Mouse (Mus musculus) lung, postnatal 4 days (tissue): Measurements from ENCODE around the gene Itpr1.

Experiments
- DNase-seq, 2 experiments: peaks; one replicate each; pipeline ENCODE4 v3.0.0; 2021

Itpr1 gene

DNA sequence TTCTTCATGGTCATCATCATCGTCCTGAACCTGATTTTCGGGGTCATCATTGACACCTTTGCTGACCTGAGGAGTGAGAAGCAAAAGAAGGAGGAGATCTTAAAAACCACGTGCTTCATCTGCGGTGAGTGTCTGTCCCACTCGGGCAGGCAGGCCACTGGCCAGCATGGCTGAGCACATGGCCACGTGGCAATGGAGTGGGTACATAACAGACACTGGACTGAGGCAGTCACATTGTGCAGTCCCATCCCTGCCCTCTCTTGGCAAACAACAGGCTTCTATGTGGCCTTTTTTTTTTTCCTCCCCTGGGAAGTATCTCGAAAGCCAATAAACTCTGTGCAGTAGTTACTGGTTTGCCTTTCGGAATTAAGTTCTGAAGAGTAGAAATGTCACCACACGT, 306.4 kb downstream of the Itpr1 start:
- no peak for DNase-seq

DNA sequence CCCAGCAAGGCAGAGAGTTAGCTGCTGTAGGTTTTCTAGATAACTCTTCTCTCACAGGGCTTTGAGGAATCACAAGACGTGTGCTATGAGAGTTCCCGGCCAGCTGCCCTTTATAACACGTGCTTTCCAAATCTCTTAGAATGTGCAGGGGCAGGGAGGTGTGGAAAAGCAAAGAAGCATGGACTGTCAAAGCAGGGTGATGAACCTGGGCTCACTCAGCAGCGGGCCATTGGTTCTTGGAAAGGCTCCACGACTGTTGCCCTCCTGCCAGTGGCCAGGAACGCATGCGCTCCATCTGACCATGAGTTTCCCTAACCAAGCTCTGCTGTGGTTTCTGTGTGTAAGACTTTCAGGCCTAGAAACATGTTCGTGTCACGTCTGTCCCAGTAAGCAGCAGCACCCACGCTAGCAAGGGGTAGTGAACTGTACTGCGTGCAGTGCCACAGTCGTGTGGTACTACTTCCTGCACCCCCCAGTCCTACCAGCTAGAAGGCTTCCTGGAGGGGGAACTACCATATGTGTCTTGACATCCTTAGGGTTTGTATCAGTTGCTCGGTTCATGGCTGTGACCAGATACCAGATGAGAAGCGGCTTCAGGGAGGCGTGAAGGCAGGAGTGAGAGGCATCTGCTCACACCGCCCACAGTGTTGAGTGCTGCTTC, 311.2 kb downstream of the Itpr1 start:
- no peak for DNase-seq

DNA sequence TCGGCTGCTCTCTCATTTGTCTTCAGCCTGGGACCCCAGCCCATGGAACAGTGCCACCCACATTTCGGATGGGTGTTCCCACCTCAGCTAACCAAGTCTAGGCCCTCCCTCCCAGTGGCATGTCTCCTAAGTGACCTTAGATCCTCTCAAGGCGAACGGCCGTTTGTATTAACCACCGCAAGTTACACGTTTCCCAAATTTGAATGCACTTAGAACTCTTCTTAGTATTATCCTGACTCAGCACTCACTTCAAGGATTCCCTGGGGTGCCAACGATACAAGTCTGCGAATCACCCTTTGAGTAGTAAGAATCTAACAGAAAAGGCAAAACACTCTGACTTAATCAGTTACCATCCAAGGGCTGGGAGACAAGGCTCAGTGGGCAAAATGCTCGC, 311.7 kb downstream of the Itpr1 start:
- no peak for DNase-seq

DNA sequence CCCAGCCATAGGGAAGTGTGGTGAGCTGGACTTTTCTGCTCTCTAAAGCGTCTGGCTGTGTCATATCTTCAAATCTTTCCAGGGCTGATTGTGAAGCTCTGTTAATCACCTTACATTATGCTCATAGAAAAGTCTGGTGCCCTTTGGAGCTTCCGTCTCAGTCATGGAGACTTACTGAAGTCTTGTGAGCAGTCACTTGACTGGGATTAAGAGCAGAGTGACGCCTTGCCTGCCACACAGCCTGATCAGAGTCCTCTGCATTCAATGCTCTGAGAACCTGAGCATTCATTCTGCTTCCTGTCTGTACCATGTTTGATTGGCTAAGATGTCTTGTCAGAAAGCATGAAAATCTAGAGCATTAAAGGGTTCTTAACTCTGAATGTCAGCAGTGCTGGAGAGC, 314.7 kb downstream of the Itpr1 start:
- DNase-seq = no peak

DNA sequence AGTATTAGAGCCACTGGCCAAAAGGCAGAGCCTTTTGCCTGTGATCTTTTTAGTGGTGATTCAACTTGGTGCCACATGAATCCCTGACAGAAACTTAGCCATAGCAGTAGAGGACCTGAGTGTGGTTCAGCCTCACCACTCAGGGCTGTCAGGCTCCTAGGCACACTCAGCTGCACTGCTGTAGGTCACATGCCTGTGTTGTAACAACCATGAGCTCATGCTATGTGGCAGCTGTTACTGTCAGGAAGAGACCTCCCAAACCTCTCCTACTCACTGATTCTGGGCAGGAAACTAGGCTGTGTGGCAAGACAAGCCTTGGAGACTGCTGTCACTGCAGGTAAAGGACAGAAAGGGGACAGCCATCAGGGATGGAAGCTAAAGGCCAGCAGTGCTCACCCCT, 315.1 kb downstream of the Itpr1 start:
- peak; percentile 47 to 58 for DNase-seq

DNA sequence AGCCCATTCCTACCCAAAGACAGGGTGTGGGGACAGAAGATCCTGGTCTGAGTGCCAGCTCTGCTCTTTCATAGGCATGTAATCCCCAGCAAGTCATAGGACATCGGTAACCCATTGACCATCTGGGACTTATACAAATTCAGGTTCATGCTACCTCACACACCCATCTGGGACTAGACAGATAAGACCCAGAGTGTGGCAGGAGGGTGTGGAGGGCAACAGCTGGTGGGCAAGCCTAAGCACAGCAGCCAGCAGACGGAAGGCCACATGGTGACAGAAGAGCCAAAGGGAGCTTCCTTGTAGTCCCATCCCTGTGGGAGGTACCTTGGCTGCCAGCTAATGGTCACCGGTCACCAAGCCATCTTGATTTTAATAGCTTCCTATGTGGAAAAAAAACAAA, 316.3 kb downstream of the Itpr1 start:
- no peak for DNase-seq

DNA sequence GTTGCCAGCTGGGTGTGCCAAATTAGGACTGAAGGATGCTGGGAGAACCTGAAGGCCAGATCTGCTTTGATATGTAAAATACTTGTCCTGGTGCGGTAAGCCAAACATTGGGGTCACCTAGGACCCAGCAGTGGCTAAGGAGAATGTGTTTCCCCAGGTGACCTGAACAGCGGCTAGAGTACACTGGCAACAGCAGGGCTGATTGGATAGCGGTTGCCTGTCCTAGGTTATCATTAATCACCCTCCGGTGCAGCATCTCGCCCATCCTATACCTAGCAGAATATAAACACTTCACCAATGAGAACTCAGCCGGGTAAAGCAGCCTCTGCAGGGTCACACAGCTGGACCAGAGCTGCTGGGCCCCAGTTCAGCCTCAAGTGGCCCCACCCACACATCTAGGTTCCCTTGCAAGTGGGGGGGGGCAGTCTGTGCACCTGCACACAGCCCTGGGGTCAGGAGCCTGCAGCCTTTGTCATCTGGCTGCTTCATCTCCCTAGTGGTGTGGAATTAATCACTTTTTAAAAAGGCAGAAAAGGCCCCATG, 318.0 kb downstream of the Itpr1 start:
- no peak for DNase-seq

DNA sequence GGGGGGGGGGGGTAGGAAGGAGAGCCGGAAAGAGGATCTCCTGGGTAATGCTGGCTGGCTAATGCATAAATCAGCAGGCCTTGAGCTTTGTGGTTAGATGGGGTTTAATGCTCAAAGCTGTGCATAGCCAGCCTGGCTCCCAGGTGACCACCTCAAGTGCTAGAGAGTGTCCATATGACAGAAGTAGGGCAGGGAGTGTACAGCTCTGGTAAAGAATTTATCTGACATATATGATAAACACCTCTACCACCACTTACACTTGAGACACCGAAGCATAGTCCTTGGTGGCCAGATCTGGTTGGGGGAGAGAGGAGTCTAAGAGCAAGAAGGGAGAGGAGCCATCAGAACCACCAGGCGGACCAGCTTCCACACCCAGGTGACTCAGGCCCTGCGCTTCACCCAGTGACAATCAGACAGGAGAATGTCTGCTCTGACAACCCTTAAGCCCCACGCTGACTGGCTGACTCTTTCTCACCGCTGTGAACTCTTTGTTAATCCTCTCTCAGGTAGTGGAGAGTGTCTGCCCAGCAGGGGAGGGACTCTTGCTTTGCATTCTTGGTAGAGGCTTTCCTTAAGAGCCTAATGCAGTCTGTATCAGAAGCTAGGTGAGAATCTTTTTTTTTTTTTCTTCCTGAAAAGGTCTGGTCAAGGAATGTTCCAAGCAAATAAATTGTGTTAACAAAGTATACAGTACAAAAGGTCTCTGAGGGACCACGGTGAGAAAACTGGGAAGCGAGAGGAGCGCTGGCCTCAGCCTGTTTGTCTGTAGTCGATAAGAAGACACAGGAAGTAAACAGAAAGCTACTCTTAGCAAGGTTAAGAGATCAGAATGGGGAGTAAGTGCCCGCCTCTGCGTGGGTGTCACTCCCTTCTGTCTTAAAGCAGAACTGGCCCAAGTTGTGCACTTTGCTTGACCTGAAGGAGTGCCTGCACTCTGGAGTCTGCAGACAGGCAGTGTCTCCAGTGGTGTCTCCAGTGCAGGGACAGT, 318.7 kb downstream of the Itpr1 start:
- peak; percentile 64 to 70 for DNase-seq

DNA sequence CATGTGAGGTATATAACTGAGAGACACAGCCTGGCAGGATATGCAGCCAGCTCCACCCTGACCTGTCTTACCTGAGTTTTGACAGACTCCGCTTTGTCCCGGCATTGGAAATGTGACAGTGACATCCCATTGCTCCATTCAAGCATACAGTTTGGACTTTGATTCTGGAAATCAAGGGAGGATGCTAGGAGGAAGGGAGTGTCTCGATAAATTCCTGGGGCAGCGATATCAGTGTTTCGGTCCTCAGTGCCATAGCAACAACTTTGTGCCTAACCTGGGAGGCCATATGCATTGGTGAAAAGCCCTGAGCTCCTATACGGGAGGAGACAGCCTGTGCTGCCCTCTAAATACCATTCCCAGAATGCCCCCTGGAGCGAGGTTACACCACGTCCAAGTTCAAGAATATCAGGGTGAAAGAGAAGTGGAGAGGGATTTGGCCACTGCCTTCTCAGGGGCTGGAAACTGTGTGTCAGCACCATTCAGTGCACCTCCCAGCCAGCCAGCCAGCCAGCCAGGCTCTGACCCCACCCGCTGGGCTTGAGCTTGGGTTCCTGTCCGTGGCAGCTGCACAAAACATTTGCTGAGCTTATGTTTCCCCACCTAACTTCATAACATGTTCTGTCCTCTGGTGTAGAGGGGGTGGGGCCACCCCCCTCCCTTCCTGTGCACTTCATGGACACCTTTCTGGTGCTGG, 319.7 kb downstream of the Itpr1 start:
- peak; percentile 61 to 75 for DNase-seq

DNA sequence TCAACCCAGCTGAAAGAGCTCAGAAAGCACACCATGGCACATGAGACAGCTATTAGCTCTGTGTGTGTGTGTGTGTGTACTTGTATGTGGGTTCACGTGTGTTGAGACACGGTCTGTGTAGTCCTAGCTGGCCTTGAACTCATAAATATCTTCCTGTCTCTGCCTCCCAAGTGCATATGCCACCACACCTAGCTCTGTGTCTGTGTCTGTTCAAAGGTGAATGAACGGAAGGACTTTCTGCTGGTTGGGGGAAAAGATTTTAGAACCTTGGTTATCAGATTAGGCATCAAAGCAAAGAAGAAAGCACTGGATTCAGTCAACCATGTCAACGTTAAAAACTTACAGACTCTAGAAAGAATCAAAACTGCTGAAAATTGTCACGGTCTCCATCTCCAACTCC, 321.2 kb downstream of the Itpr1 start:
- DNase-seq = no peak

DNA sequence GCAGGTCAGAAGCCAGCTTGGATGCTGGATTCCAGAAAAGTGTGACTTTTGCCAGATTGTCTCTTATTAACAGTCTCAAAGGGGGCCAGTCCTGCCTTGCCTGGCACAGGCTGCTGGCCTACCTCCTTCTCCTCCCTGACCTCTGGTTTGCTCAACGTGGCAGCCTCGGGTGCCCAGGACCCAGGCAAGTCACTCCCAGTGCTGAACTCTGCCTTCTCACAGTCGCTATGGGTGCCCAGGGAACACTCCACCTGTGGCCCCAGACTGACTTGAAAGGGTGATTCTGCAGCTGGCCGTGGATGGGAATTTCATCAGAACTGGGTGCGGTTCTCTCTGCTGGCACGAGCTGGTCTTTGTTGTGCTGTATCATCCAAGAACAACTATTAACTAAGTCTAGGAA, 321.7 kb downstream of the Itpr1 start:
- DNase-seq = no peak

DNA sequence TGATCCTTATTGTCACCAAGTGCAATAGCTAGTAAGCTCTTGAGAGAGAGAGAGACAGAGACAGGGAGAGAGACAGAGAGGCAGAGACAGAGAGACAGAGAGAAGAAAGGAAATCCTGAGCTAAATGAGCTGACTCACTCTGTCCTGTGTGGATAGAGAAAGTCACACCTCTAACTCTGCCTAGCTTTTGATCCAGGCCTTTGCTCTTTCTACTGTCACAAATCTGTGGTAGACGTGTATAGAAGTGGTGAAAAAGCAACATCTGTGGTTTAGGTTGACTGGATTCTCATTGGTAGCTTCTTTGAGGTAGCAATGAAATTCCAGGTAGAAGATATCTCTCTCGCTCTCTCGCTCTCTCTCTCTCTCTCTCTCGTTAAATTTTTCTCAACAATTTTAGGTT, 322.4 kb downstream of the Itpr1 start:
- DNase-seq = no peak

DNA sequence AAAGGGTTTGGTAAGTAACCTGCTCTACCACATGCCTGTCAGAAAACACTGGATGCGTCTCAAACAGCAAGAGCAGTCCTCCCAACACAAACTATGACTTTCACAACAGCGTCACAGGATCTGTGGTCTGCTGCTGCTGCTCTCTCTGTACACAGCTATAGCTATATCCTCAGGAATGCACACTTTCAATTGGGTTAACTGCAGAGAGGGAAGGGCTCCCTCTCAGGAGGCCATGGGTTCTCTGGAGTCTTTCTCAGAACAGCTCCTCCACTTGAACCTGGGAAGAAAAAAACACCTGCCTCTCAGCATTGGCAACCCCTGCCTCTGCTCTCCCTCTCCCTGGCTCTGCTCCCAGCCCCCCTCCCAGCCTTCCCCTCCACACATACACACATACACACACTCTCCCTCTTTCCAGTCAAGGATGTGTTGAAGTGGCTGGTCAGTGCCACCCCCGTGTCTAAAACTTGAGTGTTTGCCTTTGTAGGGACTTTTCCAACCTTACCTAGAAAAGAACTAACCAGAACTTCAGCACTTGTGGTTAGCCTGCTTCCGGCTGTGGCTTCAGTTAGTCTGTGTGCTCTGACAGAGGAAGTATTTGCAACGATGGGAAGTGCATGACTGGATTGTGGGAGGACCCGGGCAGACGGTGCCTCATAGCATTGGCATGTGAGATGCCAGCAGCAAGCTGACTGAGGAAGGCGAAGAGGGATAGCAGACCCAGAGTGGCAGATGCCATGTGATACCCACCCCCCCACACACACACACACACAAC, 323.8 kb downstream of the Itpr1 start:
- DNase-seq = peak; percentile 76 to 87

DNA sequence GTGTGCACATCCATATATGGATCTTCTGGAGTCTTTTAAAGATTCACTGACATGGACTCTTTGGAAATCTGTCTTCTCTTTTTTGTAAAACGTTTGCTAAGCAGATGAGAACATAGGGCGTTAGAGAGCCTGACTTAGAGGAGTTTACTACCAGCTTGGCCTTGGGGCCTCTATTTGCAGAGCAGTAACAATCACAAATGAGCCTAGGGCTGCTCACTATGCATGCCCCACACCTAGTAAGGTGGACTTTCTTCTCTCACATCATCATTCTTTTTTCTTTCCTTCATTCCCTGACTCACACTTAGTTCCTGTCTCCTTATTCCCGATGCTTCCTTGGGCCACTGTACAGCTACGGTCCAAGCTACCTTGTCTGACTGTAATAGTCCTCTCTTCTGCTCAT, 325.5 kb downstream of the Itpr1 start:
- DNase-seq = no peak

DNA sequence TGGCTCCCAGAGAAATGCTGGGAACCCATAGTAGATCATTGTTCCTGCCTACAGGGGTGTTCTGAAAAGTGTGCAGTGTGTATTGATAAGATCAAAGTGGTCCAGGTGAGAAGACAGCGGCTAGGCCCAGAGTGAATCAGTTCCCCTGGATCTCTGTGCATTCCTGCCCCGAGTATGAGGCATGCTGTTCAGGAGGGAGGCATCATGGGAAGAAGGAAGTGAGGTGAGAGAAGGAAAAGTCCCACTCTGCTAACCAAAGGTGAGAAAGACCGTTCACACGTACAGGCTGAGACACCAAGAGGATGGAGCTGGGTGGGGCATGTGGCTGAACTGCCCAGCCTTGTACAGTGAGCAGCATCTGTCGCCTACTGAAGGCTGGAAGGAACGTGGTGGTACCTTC, 327.5 kb downstream of the Itpr1 start:
- DNase-seq = no peak

DNA sequence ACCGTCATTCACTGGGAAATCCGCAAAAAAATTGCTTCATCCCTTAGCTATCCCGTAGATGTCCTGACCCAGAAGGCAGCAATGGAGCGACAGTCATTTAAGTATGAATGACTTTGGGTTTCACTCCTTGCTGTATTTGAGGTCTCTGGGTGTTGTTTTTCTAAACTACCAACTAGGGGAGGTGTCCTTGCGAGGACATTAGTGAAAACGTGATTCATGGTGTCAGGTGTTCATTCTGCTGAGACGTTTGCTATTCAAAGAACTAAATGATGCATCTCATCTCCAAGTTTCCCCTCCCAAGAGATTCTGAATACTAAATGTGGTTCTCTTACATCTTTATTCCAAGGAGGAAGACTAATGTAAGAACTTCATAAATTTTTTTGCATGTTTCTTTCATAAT, 332.0 kb downstream of the Itpr1 start:
- no peak for DNase-seq

DNA sequence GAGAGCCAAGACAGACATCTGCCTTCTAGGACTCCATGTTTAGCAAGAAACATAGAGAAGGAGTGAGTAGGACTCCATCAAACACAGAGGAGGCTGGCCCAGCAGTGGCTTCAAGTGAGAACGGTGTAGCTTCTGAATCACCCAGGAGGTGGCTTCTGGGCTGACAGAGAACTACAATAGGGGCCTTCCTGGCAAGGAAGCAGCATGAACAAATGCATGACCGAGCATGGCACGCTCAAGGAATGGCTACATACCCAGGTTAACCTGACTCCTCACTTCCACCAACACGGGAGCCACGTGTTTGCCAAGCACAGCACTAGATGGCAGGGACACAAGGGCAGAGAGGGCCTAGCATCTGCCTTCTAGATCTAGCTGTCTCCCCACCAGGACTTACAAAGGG, 332.6 kb downstream of the Itpr1 start:
- no peak for DNase-seq

DNA sequence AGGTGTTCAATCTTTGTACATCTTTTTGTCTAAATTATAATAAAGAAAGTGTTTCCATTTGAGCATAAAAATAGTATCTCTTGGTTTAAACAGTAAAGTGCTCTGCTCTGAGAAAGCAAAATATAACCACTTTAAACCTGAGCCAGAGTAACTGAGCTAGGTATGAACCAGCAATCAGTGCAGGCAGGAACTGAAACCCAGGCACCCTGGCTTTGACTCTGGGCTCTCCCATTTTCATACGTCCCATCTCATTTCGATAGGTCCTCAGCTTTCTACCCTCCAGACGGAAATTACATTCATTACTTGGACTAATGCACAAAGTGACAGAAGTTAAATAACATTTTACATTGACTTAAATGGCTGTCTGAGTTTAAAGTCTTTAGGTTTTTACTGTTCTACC, 335.5 kb downstream of the Itpr1 start:
- no peak for DNase-seq

DNA sequence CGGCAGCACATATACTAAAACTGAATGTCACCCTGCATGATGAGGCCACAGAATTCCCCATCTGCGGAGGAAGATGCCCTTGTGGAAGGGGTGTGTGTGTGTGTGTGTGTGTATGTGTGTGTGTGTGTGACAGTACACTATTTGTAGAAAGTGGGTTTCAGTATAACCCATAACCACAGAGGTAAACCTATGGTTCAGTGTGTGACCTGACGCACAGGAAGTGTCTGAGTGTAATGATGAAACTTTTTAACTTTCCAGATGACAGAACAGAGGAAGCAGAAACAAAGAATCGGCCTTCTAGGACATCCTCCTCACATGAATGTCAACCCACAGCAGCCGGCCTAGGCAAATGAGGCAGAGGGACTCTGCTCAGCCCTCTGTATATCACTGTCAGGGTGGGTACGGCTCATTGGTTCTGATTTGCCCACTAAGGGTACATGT, 336.6 kb downstream of the Itpr1 start:
- peak in 1 of 2 experiments; percentile 19 for DNase-seq

DNA sequence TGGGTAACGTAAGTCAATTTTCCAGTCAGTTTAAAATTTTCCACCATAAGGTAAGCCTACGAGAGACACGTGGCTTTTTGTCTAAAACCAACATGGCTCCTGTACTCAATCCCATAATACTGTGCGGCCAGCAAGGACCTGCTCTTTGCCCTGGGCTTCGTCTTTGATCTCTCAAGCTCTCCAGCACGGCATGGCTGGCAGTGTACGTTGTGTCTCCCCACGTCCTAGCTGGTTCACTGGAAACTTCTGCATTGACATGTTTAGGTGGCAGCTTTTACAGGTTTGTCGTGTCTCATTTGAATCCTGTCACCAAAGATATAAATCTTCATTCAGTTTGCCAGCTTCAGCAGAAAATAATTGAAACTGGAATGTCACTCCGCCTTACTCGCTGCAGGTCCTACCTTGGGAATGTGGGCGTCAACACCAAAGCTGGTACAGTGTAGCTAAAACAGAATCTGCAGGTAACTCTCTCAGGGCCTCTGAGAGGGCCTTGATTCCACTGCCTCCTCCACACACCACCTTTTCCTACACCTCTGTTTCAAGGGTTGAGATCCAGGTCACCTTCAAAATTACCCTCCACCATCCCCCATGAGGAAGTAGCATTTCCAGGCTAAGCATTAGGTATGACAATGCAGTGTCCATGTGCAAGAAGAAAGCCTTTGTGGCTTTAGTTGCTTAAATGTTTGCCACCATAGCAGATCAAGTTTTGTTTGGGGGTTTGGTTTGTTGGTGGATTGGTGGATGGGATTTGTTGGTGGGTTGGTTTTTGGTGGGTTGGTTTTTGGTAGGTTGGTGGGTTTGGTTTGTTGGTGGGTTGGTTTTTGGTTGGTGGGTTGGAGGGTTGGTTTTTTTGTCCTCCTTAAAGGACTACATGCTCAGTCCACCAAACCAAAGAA, 339.1 kb downstream of the Itpr1 start:
- no peak for DNase-seq

DNA sequence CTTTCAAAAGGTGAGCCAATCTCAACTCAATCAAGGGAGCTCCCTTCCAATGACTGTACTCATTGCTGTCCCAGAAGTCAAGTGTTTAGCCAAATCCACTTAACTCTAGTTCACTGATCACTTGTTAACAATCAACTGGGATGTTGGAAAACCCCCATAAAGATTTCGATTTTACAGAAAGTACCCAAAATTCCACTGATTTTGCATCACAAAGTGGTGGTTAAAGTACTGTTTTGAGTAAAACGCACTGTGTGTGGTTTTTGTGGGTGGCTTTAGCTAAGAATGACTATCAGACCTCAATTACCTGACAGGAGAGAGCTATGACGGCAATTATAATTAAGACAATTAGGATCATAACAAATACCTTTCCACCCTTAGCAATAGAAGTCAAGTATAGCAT, 340.1 kb downstream of the Itpr1 start:
- no peak for DNase-seq
